Mouse (Mus musculus) colon, adult 2 months (tissue): ENCODE measurements around the gene Heg1. TPM values are rescaled to one million over a fixed set of nuclear protein-coding genes. Genes with fewer than 3 reads are reported as not detected.

ENCODE experiments used
- polyA plus RNA-seq: library from polyadenylated mRNA; depleted of rRNA; stranded (reverse); fragments of >200 nt; gene quantifications from 2 replicates; pipeline ENCODE4 v1.2.3, GENCODE M21; 2012; rRNA removed

Gene Heg1
- polyA plus RNA-seq = 22.2 and 25.3 TPM in 2 replicates

GRCm38 (mm10) chr16:33684162-33684702, at the start of gene Heg1:
Gene Heg1 (plus strand): TSS chr16:33684370.

GRCm38 (mm10) chr16:33793846-33794791, 109.9 kb downstream of the Heg1 start, which contains the start of gene Muc13:
Gene Muc13 (plus strand): TSS chr16:33794037.

Other genes with a start within 250 kb of the Heg1 start
- 91.1 and 110 TPM in 2 replicates for gene Slc12a8, start 167.0 kb upstream of the Heg1 start, polyA plus RNA-seq
- 1,067 and 1,627 TPM in 2 replicates for gene Muc13, start 109.7 kb downstream of the Heg1 start, polyA plus RNA-seq
- 69.9 and 72.4 TPM in 2 replicates for gene Itgb5, start 145.3 kb downstream of the Heg1 start, polyA plus RNA-seq